Mouse (Mus musculus) granulocyte monocyte progenitor cell, adult 5-6 weeks (primary cell): ENCODE results near the gene Zdhhc22. TPM values are rescaled to one million over a fixed set of nuclear protein-coding genes. Genes with fewer than 3 reads are reported as not detected.

Source experiments
- ATAC-seq: replicated peaks from 2 replicates; pipeline ENCODE4 v1.8.0; 2016; ENCODE audit warnings: mild to moderate bottlenecking, moderate TSS enrichment, inconsistent platforms; ENCODE audit not compliant: poor library complexity, severe bottlenecking
- total RNA-seq, 2 experiments: library from RNA; stranded (forward) in 1 of 2; stranded (reverse) in 1 of 2; fragments of 200-712, 200-1000 nt in 1 of 2; fragments of >200 nt in 1 of 2; fragmentation: Nextera tagmentation in 1 of 2; gene quantifications; 2 replicates each; pipeline ENCODE4 v1.2.3; 2014 to 2017

Gene Zdhhc22
- not detected in 2 replicates for total RNA-seq (2014; fragmentation: Nextera tagmentation)
- not detected in 2 replicates for total RNA-seq (2017)

- ATAC-seq, result peak; percentile 88
Observed at GRCm38 (mm10) chr12:86989890-86990754, at the start of gene Zdhhc22. Zdhhc22 (minus strand) TSS chr12:86990430.

GRCm38 (mm10) chr12:87036631-87037030 lies 46.4 kb upstream of the Zdhhc22 start:
- no peak for ATAC-seq

GRCm38 (mm10) chr12:87031163-87031763 lies 41.0 kb upstream of the Zdhhc22 start:
- no peak for ATAC-seq

GRCm38 (mm10) chr12:87029251-87029976 lies 39.2 kb upstream of the Zdhhc22 start:
- ATAC-seq, result no peak

- no peak for ATAC-seq
Observed at GRCm38 (mm10) chr12:87028068-87028467, 37.8 kb upstream of the Zdhhc22 start.

GRCm38 (mm10) chr12:87027391-87027790 lies 37.2 kb upstream of the Zdhhc22 start:
- ATAC-seq, result no peak

GRCm38 (mm10) chr12:87026871-87027240 lies 36.6 kb upstream of the Zdhhc22 start:
- ATAC-seq, result no peak

- ATAC-seq, result no peak
Observed at GRCm38 (mm10) chr12:87026109-87026870, 36.1 kb upstream of the Zdhhc22 start.

GRCm38 (mm10) chr12:87023456-87023855 lies 33.2 kb upstream of the Zdhhc22 start:
- ATAC-seq, result no peak

GRCm38 (mm10) chr12:87022006-87022405 lies 31.8 kb upstream of the Zdhhc22 start:
- no peak for ATAC-seq

GRCm38 (mm10) chr12:87021040-87021439 lies 30.8 kb upstream of the Zdhhc22 start, which contains the start of gene Tmem63c:
Tmem63c (plus strand) TSS chr12:87021340.
- ATAC-seq, result no peak

GRCm38 (mm10) chr12:87018756-87019155 lies 28.5 kb upstream of the Zdhhc22 start:
- ATAC-seq, result no peak

- ATAC-seq, result peak; percentile 56; the same call in 1 of the 2 replicates
Observed at GRCm38 (mm10) chr12:87017041-87017440, 26.8 kb upstream of the Zdhhc22 start.

GRCm38 (mm10) chr12:87004596-87004995 lies 14.4 kb upstream of the Zdhhc22 start:
- no peak for ATAC-seq

GRCm38 (mm10) chr12:87003606-87004005 lies 13.4 kb upstream of the Zdhhc22 start:
- no peak for ATAC-seq

GRCm38 (mm10) chr12:87002815-87003214 lies 12.6 kb upstream of the Zdhhc22 start:
- no peak for ATAC-seq

GRCm38 (mm10) chr12:87002209-87002608 lies 12.0 kb upstream of the Zdhhc22 start:
- no peak for ATAC-seq

- no peak for ATAC-seq
Observed at GRCm38 (mm10) chr12:87000840-87001176, 10.6 kb upstream of the Zdhhc22 start.

GRCm38 (mm10) chr12:87000151-87000839 lies 10.1 kb upstream of the Zdhhc22 start:
- ATAC-seq, result 0 out of 2 replicates have a peak, but pooled peaks have one; percentile 42
